ENCODE assay signal across 16 mouse cellular contexts in genomic region chr15:30908027-30908426, GRCm38 (mm10).
"Had no signal": no experiment of that assay in that cellular context is flagged by ENCODE, and none has a peak within 500 bp of the region (broad histone marks: within the 10 kb centered on the region; RNA-seq: fewer than 3 reads in every experiment).

No protein-coding gene starts in this region.

- H3K4me1 ChIP-seq: neural tube, embryonic 13.5 days; stomach, embryonic 15.5 days had no signal

- H3K4me2 ChIP-seq: neural tube, embryonic 13.5 days; neural tube, embryonic 15.5 days; stomach, embryonic 15.5 days had no signal

- H3K9ac ChIP-seq: neural tube, embryonic 13.5 days; neural tube, embryonic 15.5 days; stomach, embryonic 15.5 days had no signal

- H3K36me3 ChIP-seq: neural tube, embryonic 15.5 days; stomach, embryonic 15.5 days had no signal

- H3K9me3 ChIP-seq: neural tube, embryonic 13.5 days; neural tube, embryonic 15.5 days; stomach, embryonic 15.5 days had no signal

- H3K27ac ChIP-seq: neural tube, embryonic 13.5 days; neural tube, embryonic 15.5 days; stomach, embryonic 15.5 days; stomach, postnatal 0 days had no signal

- H3K4me3 ChIP-seq: neural tube, embryonic 13.5 days; neural tube, embryonic 15.5 days; stomach, embryonic 15.5 days had no signal

- DNase-seq: retina, postnatal 1 day; right cerebral cortex, adult 18-20 months; right cerebral cortex, postnatal 14 days; right cerebral cortex, postnatal 25 days; right cerebral cortex, postnatal 4 days; spleen, adult 18-20 months; thymus, adult 18-20 months; thymus, adult 2 months; thymus, postnatal 14 days; thymus, postnatal 25 days; thymus, postnatal 36 days; thymus, postnatal 4 days had no signal

- H3K27me3 ChIP-seq: neural tube, embryonic 13.5 days; neural tube, embryonic 15.5 days; stomach, embryonic 15.5 days had no signal
